Mouse (Mus musculus) C2C12 (cell line): ENCODE data around the gene 3110018I06Rik.

Source experiments
- CEBPB ChIP-seq: IDR thresholded peaks from one replicate; pipeline ENCODE4 v1.6.1; 2011; ENCODE audit warnings: low read depth, mild to moderate bottlenecking, control low read depth, moderate library complexity
- CTCF ChIP-seq: IDR thresholded peaks from one replicate; pipeline ENCODE4 v1.5.1; 2011; ENCODE audit not compliant: control insufficient read depth, insufficient read depth, insufficient read length
- FOSL1 ChIP-seq: IDR thresholded peaks from one replicate; pipeline ENCODE4 v1.8.0; 2011; ENCODE audit warnings: mild to moderate bottlenecking, low read length; ENCODE audit not compliant: poor library complexity, insufficient read depth, severe bottlenecking
- MAX ChIP-seq: IDR thresholded peaks from one replicate; pipeline ENCODE4 v1.6.1; 2011; ENCODE audit warnings: mild to moderate bottlenecking, control low read depth
- MYOD1 ChIP-seq: IDR thresholded peaks from one replicate; pipeline ENCODE4 v1.6.1; 2011; ENCODE audit warnings: low read depth; ENCODE audit not compliant: control insufficient read depth, insufficient read length
- MYOG ChIP-seq: IDR thresholded peaks from one replicate; pipeline ENCODE4 v1.6.1; 2011; ENCODE audit not compliant: control insufficient read depth, insufficient read length; ENCODE audit errors: extremely low read depth

- no peak for TF ChIP-seq FOSL1
- TF ChIP-seq CTCF: no peak
- no peak for TF ChIP-seq CEBPB
- TF ChIP-seq MAX: no peak
- no peak for TF ChIP-seq MYOD1
- no peak for TF ChIP-seq MYOG
Observed at GRCm38 (mm10) chr12:107509661-107510237, 21.3 kb downstream of the 3110018I06Rik start.
